Mouse (Mus musculus): ENCODE data around the gene Fam84b.

DNA sequence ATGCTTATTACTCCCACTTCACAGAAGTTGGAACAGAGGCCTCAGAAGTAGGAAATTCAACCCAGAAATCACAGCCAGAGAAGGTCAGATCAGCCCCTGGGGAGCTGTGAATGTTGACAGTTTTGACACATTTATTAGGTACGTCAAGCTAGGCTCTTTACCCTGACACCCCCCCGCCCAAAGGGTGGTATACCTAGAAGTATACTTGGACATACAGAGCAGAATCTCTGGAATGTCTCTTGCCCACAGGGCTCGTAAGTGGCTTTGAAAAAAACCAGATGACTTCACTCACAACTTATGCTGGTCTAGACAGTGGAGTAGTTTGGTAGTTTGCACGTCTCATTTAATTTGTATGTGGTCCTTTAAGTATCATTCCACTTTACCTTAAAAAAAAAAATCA lies 11.8 kb downstream of the Fam84b start:
- TF ChIP-seq SRF (IDR thresholded peaks at IDR 0.05; ENCODE audit: control insufficient read depth, insufficient read length, low read depth) (no peak), USF1 (IDR thresholded peaks at IDR 0.05; ENCODE audit: low read depth) (no peak), POLR2A (IDR thresholded peaks at IDR 0.05; ENCODE audit: insufficient read length, low read depth) (no peak), MAX (IDR thresholded peaks at IDR 0.05; ENCODE audit: low read depth) (no peak), POLR2AphosphoS2 (IDR thresholded peaks at IDR 0.05; ENCODE audit: insufficient read length, low read depth) (no peak), E2F4 (IDR thresholded peaks at IDR 0.05; ENCODE audit: insufficient read depth) (no peak), TCF12 (IDR thresholded peaks at IDR 0.05; ENCODE audit: insufficient read depth, poor library complexity, severe bottlenecking) (no peak), CEBPB (IDR thresholded peaks at IDR 0.05; ENCODE audit: insufficient read depth, poor library complexity, severe bottlenecking) (no peak)

All from myocyte (in vitro differentiated cells).